In genomic region chr2:14631590-14631989, GRCm38 (mm10) we compare ENCODE assay signal across 11 mouse cellular contexts. TPM values are rescaled to one million over a fixed set of nuclear protein-coding genes. Genes with fewer than 3 reads are reported as not detected.
DNase-seq lines count a peak whose midpoint lies in the region; ATAC-seq and TF ChIP-seq lines count a peak whose summit lies in the region.
"Had no signal": no experiment of that assay in that cellular context is flagged by ENCODE, and none has a peak within 500 bp of the region (broad histone marks: within the 10 kb centered on the region; RNA-seq: fewer than 3 reads in every experiment).

No protein-coding gene starts in this region.

- no peak for ATAC-seq in lung, postnatal 0 days
- no peak for ATAC-seq in midbrain, embryonic 16.5 days

- H3K9me3 ChIP-seq in lung, postnatal 0 days (ENCODE audit: low read length), result no peaks in the 10 kb centered on the region
- H3K9me3 ChIP-seq in midbrain, embryonic 16.5 days (replicated peaks; ENCODE audit: control insufficient read depth, low read length, poor library complexity, severe bottlenecking), result no peaks in the 10 kb centered on the region
- H3K9me3 ChIP-seq: embryonic facial prominence, embryonic 12.5 days; limb, embryonic 10.5 days; neural tube, embryonic 12.5 days had no signal

- peak; percentile 35 for DNase-seq in lung, postnatal 0 days (ENCODE audit: low spot score)
- no peak for DNase-seq in lung, postnatal 14 days
- peak; percentile 8 for DNase-seq in heart, postnatal 25 days (ENCODE audit: low spot score)
- peak; percentile 69 to 71 for DNase-seq in monocyte, adult 2 months (ENCODE audit: low read depth in 1 of 2, low spot score in 2 of 2)
- peak; percentile 28 for DNase-seq in thymus, postnatal 4 days
- no peak for DNase-seq in layer of hippocampus, adult 2 months (ENCODE audit: low spot score in 2 of 2)
- no peak for DNase-seq in ovary, postnatal 36 days (ENCODE audit: low spot score)

- TF ChIP-seq CTCF in lung, postnatal 0 days (IDR thresholded peaks at IDR 0.05), result no peak
- no peak for TF ChIP-seq CTCF in layer of hippocampus, adult 2 months (conservative IDR thresholded peaks at IDR 0.05)

- H3K27me3 ChIP-seq in lung, postnatal 0 days (replicated peaks; ENCODE audit: insufficient read depth, low read length), result no peaks in the 10 kb centered on the region
- no peaks in the 10 kb centered on the region for H3K27me3 ChIP-seq in midbrain, embryonic 16.5 days (ENCODE audit: control insufficient read depth, insufficient read depth, low read depth, low read length)
- H3K27me3 ChIP-seq: embryonic facial prominence, embryonic 12.5 days; neural tube, embryonic 12.5 days had no signal

- no peaks in the 10 kb centered on the region for H3K36me3 ChIP-seq in lung, postnatal 0 days (ENCODE audit: insufficient read depth, low read length)
- H3K36me3 ChIP-seq in midbrain, embryonic 16.5 days (ENCODE audit: control insufficient read depth, insufficient read depth, low read length), result no peaks in the 10 kb centered on the region
- H3K36me3 ChIP-seq: embryonic facial prominence, embryonic 12.5 days; limb, embryonic 10.5 days; neural tube, embryonic 12.5 days had no signal

- H3K9ac ChIP-seq in lung, postnatal 0 days (replicated peaks; ENCODE audit: low read depth), result no peak overlapping the region
- no peak overlapping the region for H3K9ac ChIP-seq in midbrain, embryonic 16.5 days (ENCODE audit: low read depth, low read length)
- H3K9ac ChIP-seq: embryonic facial prominence, embryonic 12.5 days; neural tube, embryonic 12.5 days had no signal

- H3K27ac ChIP-seq in lung, postnatal 0 days (ENCODE audit: low read length), result no peak overlapping the region
- H3K27ac ChIP-seq in midbrain, embryonic 16.5 days (ENCODE audit: low read length), result no peak overlapping the region
- H3K27ac ChIP-seq in layer of hippocampus, adult 2 months, result no peak overlapping the region
- H3K27ac ChIP-seq: embryonic facial prominence, embryonic 12.5 days; limb, embryonic 10.5 days; neural tube, embryonic 12.5 days had no signal

- no peak overlapping the region for H3K4me3 ChIP-seq in lung, postnatal 0 days (ENCODE audit: low read depth, low read length)
- H3K4me3 ChIP-seq in midbrain, embryonic 16.5 days (ENCODE audit: low read depth, low read length), result no peak overlapping the region
- H3K4me3 ChIP-seq in layer of hippocampus, adult 2 months, result no peak overlapping the region
- H3K4me3 ChIP-seq: embryonic facial prominence, embryonic 12.5 days; limb, embryonic 10.5 days; neural tube, embryonic 12.5 days had no signal

- no peak overlapping the region for H3K4me2 ChIP-seq in lung, postnatal 0 days (replicated peaks; ENCODE audit: low read depth, low read length)
- no peak overlapping the region for H3K4me2 ChIP-seq in midbrain, embryonic 16.5 days (ENCODE audit: low read length)
- H3K4me2 ChIP-seq: embryonic facial prominence, embryonic 12.5 days; neural tube, embryonic 12.5 days had no signal

- no peaks in the 10 kb centered on the region for H3K4me1 ChIP-seq in lung, postnatal 0 days (ENCODE audit: insufficient read depth, low read depth, low read length)
- H3K4me1 ChIP-seq in midbrain, embryonic 16.5 days (ENCODE audit: control insufficient read depth, insufficient read depth, low read length), result no peaks in the 10 kb centered on the region
- H3K4me1 ChIP-seq: embryonic facial prominence, embryonic 12.5 days; neural tube, embryonic 12.5 days had no signal

- intact Hi-C loops in heart, postnatal 25 days (cut with DNase I), result no loop called here

- WGBS in lung, postnatal 0 days, result 85% methylated on average over 1 of the region's 1 CpGs
- WGBS in midbrain, embryonic 16.5 days, result 92% methylated on average over 1 of the region's 1 CpGs

- no peak for TF ChIP-seq EP300 in lung, postnatal 0 days (IDR thresholded peaks at IDR 0.05)

RNA-seq across cellular contexts. Expression of gene Cacnb2, which starts 28.7 kb away (rescaled TPM):
- 5.1 and 5.2 TPM in 2 replicates for polyA plus RNA-seq in lung, postnatal 0 days (2015; fragmentation: Nextera tagmentation; extraction: Ambion mirVana)
- 10 to 100 TPM; 55.1 to 80.7 TPM for total RNA-seq in heart, postnatal 25 days (2021)
- 7.9 and 8.9 TPM in 2 replicates for polyA plus RNA-seq in midbrain, embryonic 16.5 days (2015; fragmentation: Nextera tagmentation; extraction: Ambion mirVana)
- 10 to 100 TPM; 90.1 to 98.7 TPM for total RNA-seq in layer of hippocampus, adult 2 months (2021)

Comparison
In these comparisons a context has a peak if more than half of its experiments do, and no peak if none do; other contexts are left out.
1. DNase-seq: peak in lung, postnatal 0 days (single experiment), heart, postnatal 25 days (single experiment), monocyte, adult 2 months (2 of 2) and thymus, postnatal 4 days (single experiment); none in lung, postnatal 14 days (single experiment), layer of hippocampus, adult 2 months (0 of 2) and ovary, postnatal 36 days (single experiment).